Mouse (Mus musculus) stomach, postnatal 0 days (tissue): ENCODE measurements around the gene Aunip.

Experiments
- CTCF ChIP-seq: IDR thresholded peaks from 2 replicates; pipeline ENCODE4 v1.5.1; 2016; ENCODE audit warnings: antibody characterized with exemption, low read depth, mild to moderate bottlenecking, moderate library complexity
- EP300 ChIP-seq: optimal IDR thresholded peaks from 2 replicates; pipeline ENCODE3; 2016; ENCODE audit warnings: antibody characterized with exemption

GRCm38 (mm10) chr4:134518541-134518940 lies 7.7 kb downstream of the Aunip start:
- TF ChIP-seq CTCF, result no peak
- TF ChIP-seq EP300, result no peak
